Mouse (Mus musculus): Measurements from ENCODE around the gene Tecta. TPM values are rescaled to one million over a fixed set of nuclear protein-coding genes. Genes with fewer than 3 reads are reported as not detected.
A peak's percentile ranks its signal among the peaks of the same experiment; 100 is the strongest.

Tecta gene
- polyA plus RNA-seq, 1 experiment from 2014 or later = 0.28 TPM

- Histone ChIP-seq H3K4me1 (peaks cover 13% of the 10 kb centered on the region), H3K36me3 (ENCODE audit: poor library complexity, severe bottlenecking) (no peaks in the 10 kb centered on the region), H3K27ac (no peak overlapping the region), H3K4me2 (no peak overlapping the region), H3K27me3 (no peaks in the 10 kb centered on the region), H3K9me3 (replicated peaks) (no peaks in the 10 kb centered on the region), H3K9ac (no peak overlapping the region), H3K4me3 (no peak overlapping the region)
- ATAC-seq = no peak
- WGBS = 93% methylated on average over 3 of the region's 3 CpGs
Measured at GRCm38 (mm10) chr9:42334885-42335284, 64.8 kb downstream of the Tecta start.

GRCm38 (mm10) chr9:42332692-42333091 lies 67.0 kb downstream of the Tecta start:
- H3K4me1 ChIP-seq = no peaks in the 10 kb centered on the region
- no peak overlapping the region for H3K9ac ChIP-seq
- H3K4me2 ChIP-seq = no peak overlapping the region
- no peak overlapping the region for H3K4me3 ChIP-seq
- no peak overlapping the region for H3K27ac ChIP-seq
- H3K36me3 ChIP-seq (ENCODE audit: poor library complexity, severe bottlenecking) = no peaks in the 10 kb centered on the region
- no peaks in the 10 kb centered on the region for H3K27me3 ChIP-seq
- WGBS = 73% methylated on average over 12 of the region's 12 CpGs
- H3K9me3 ChIP-seq (replicated peaks) = no peaks in the 10 kb centered on the region
- ATAC-seq = no peak

DNA sequence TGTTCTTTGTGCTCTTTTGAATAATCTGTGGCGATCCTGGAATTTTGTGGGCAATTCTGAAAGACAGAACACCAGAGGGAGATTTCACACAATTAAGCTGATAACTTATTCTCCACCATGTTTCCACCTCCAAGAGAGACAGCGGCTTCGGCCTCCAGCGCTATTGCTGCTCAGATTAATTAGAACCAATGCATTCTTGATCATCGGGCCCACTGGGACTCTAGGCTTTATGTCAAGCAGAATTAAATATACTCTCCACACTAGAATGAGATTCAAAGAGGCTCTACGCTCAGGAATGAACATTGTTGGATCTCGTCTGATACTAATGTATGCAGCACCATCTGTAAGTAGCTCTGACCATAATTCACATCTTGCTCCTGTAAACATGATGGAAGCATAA lies 68.4 kb downstream of the Tecta start:
- Histone ChIP-seq H3K4me1 (no peaks in the 10 kb centered on the region), H3K4me3 (no peak overlapping the region), H3K27ac (no peak overlapping the region), H3K36me3 (ENCODE audit: poor library complexity, severe bottlenecking) (no peaks in the 10 kb centered on the region), H3K27me3 (no peaks in the 10 kb centered on the region), H3K9me3 (replicated peaks) (no peaks in the 10 kb centered on the region), H3K4me2 (no peak overlapping the region), H3K9ac (no peak overlapping the region)
- no peak for ATAC-seq
- WGBS = 83% methylated on average over 7 of the region's 7 CpGs

DNA sequence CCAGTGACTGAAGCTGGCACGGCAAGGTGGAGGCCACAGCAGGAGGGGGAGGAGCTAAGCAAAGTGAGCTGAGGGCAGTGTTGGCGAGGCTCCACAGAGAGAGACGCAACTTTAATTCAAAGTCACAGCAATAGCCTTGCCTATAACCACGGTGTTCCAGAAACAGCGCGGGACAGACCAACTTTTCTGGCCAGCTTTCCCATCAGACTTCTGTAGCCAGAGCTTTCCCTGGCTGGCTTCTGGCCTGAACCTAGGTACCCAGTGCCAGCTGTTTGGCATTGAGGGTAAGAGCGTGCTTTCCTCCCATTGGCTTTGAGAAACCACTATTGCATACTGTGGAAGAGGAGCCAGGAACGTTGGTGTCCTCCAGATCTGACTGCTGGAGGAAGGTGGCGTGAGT lies 70.0 kb downstream of the Tecta start:
- 83% methylated on average over 9 of the region's 9 CpGs for WGBS
- Histone ChIP-seq H3K9ac (no peak overlapping the region), H3K27ac (no peak overlapping the region), H3K4me1 (no peaks in the 10 kb centered on the region), H3K4me2 (no peak overlapping the region), H3K4me3 (no peak overlapping the region), H3K27me3 (peaks cover 7% of the 10 kb centered on the region; the same call in 1 of the 2 replicates), H3K36me3 (ENCODE audit: poor library complexity, severe bottlenecking) (no peaks in the 10 kb centered on the region), H3K9me3 (replicated peaks) (no peaks in the 10 kb centered on the region)
- no peak for ATAC-seq

DNA sequence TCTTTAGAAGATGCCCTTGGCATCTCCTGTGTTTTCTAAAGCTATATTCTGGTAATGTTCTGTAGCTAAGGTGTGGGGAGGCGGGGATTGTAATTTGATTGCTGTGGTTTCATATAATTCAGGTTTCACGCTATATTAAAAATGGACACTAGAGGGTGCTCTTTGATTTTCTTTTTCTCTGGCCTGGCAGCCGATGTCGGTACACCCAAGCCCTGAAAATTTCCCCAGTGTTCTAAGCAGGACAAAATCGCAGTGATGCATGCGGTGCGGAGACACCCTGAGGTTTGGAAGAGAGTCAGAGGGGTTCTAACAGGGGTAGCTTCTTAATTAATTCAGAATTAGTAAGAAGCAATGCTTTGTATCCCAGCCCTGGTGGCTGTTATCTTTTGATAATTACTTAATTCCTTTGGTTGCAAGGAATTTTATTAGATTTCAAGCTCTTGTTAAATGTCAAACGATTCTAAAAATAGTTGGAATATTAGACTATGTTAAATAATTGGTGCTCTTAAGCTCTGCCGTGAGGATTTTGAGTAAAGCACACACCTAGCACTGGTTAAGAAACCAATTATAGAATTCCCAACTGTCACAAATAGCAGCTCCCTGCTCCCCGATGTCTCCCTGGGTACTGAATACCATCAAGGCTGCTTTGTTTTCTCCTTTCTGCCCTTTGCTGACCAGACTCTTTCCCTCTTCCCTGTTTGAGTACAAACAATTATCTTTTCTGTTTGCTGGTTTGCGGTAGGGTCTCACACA lies 72.9 kb downstream of the Tecta start:
- ATAC-seq = peak; percentile 80; the same call in 1 of the 2 replicates
- no peaks in the 10 kb centered on the region for H3K4me1 ChIP-seq
- peaks cover 9% of the 10 kb centered on the region; the same call in 1 of the 2 replicates for H3K27me3 ChIP-seq
- H3K9me3 ChIP-seq (replicated peaks) = no peaks in the 10 kb centered on the region
- no peak overlapping the region for H3K4me3 ChIP-seq
- no peak overlapping the region for H3K27ac ChIP-seq
- 26% methylated on average over 11 of the region's 11 CpGs for WGBS
- no peak overlapping the region for H3K9ac ChIP-seq
- H3K36me3 ChIP-seq (ENCODE audit: poor library complexity, severe bottlenecking) = no peaks in the 10 kb centered on the region
- H3K4me2 ChIP-seq = no peak overlapping the region

- H3K4me1 ChIP-seq = no peaks in the 10 kb centered on the region
- H3K9me3 ChIP-seq (replicated peaks) = 0 out of 2 replicates have a peak, but pooled peaks cover 4% of the 10 kb centered on the region
- no peaks in the 10 kb centered on the region for H3K36me3 ChIP-seq (ENCODE audit: poor library complexity, severe bottlenecking)
- ATAC-seq = no peak
- peaks cover 9% of the 10 kb centered on the region; the same call in 1 of the 2 replicates for H3K27me3 ChIP-seq
- H3K4me2 ChIP-seq = peak overlapping the region; percentile 15
- no peak overlapping the region for H3K9ac ChIP-seq
- WGBS = 56% methylated on average over 29 of the region's 29 CpGs
- H3K27ac ChIP-seq = no peak overlapping the region
- no peak overlapping the region for H3K4me3 ChIP-seq
Measured at GRCm38 (mm10) chr9:42324640-42325394, 74.9 kb downstream of the Tecta start.

DNA sequence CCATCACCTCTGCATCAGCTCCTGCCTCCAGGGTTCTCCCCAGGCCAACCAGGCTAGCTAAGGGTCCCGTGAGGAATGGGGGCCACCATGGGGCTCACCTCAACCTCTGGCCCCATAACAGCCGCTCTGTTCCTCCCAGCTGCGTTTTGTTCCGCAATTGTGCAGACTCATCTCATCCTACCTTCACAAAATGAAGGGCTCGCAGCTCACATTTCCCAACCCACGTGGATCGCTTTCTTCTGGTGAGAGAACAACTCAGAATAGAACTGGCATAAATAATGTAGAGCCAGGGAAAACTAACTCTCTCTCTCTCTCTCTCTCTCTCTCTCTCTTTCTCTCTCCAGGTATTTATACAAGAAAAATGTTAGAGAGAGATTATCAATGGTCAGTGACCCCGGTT lies 76.5 kb downstream of the Tecta start:
- H3K4me1 ChIP-seq = no peaks in the 10 kb centered on the region
- ATAC-seq = no peak
- peaks cover 9% of the 10 kb centered on the region; the same call in 1 of the 2 replicates for H3K27me3 ChIP-seq
- H3K4me3 ChIP-seq = no peak overlapping the region
- no peak overlapping the region for H3K4me2 ChIP-seq
- 90% methylated on average over 8 of the region's 8 CpGs for WGBS
- no peaks in the 10 kb centered on the region for H3K36me3 ChIP-seq (ENCODE audit: poor library complexity, severe bottlenecking)
- 0 out of 2 replicates have a peak, but pooled peaks cover 4% of the 10 kb centered on the region for H3K9me3 ChIP-seq (replicated peaks)
- H3K9ac ChIP-seq = no peak overlapping the region
- no peak overlapping the region for H3K27ac ChIP-seq

GRCm38 (mm10) chr9:42321442-42321841 lies 78.3 kb downstream of the Tecta start:
- Histone ChIP-seq H3K9ac (no peak overlapping the region), H3K4me1 (no peaks in the 10 kb centered on the region), H3K27me3 (peaks cover 9% of the 10 kb centered on the region; the same call in 1 of the 2 replicates), H3K4me2 (no peak overlapping the region), H3K36me3 (ENCODE audit: poor library complexity, severe bottlenecking) (no peaks in the 10 kb centered on the region), H3K9me3 (replicated peaks) (0 out of 2 replicates have a peak, but pooled peaks cover 4% of the 10 kb centered on the region), H3K27ac (no peak overlapping the region), H3K4me3 (no peak overlapping the region)
- 90% methylated on average over 2 of the region's 2 CpGs for WGBS
- no peak for ATAC-seq

GRCm38 (mm10) chr9:42320616-42321015 lies 79.1 kb downstream of the Tecta start:
- H3K9me3 ChIP-seq (replicated peaks) = 0 out of 2 replicates have a peak, but pooled peaks cover 4% of the 10 kb centered on the region
- no peak overlapping the region for H3K9ac ChIP-seq
- H3K4me1 ChIP-seq = 0 out of 2 replicates have a peak, but pooled peaks cover 4% of the 10 kb centered on the region
- WGBS = 92% methylated on average over 7 of the region's 7 CpGs
- peaks cover 9% of the 10 kb centered on the region; the same call in 1 of the 2 replicates for H3K27me3 ChIP-seq
- no peak for ATAC-seq
- H3K4me2 ChIP-seq = no peak overlapping the region
- no peaks in the 10 kb centered on the region for H3K36me3 ChIP-seq (ENCODE audit: poor library complexity, severe bottlenecking)
- no peak overlapping the region for H3K4me3 ChIP-seq
- H3K27ac ChIP-seq = no peak overlapping the region

GRCm38 (mm10) chr9:42318455-42318987 lies 81.2 kb downstream of the Tecta start:
- Histone ChIP-seq H3K27me3 (0 out of 2 replicates have a peak, but pooled peaks cover 2% of the 10 kb centered on the region), H3K27ac (no peak overlapping the region), H3K4me2 (no peak overlapping the region), H3K4me1 (0 out of 2 replicates have a peak, but pooled peaks cover 4% of the 10 kb centered on the region), H3K36me3 (ENCODE audit: poor library complexity, severe bottlenecking) (no peaks in the 10 kb centered on the region), H3K4me3 (no peak overlapping the region), H3K9me3 (replicated peaks) (0 out of 2 replicates have a peak, but pooled peaks cover 4% of the 10 kb centered on the region), H3K9ac (no peak overlapping the region)
- WGBS = 88% methylated on average over 9 of the region's 9 CpGs
- ATAC-seq = no peak

DNA sequence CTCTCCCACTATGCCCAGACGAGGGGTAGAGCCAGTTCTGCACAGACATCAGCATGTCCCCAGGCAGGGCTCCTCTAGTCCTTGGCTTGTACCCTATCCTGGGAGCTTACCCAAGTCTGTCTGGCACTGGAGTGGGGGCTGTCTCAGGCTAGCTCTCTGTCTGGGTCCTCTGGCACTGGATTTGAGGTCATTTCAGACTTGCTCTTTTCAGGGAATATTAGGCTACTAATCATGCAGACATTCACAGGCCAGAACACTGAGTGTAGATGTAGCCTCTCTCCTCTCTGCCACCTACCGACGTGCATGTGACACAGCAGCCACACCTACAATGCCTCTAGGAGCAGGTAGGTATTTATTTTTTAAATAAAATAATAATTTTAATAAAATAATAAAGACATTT lies 82.4 kb downstream of the Tecta start:
- 0 out of 2 replicates have a peak, but pooled peaks cover 4% of the 10 kb centered on the region for H3K9me3 ChIP-seq (replicated peaks)
- no peaks in the 10 kb centered on the region for H3K27me3 ChIP-seq
- H3K36me3 ChIP-seq (ENCODE audit: poor library complexity, severe bottlenecking) = no peaks in the 10 kb centered on the region
- no peak overlapping the region for H3K9ac ChIP-seq
- no peak for ATAC-seq
- WGBS = 56% methylated on average over 3 of the region's 3 CpGs
- H3K4me2 ChIP-seq = no peak overlapping the region
- no peak overlapping the region for H3K4me3 ChIP-seq
- no peak overlapping the region for H3K27ac ChIP-seq
- H3K4me1 ChIP-seq = 0 out of 2 replicates have a peak, but pooled peaks cover 4% of the 10 kb centered on the region

DNA sequence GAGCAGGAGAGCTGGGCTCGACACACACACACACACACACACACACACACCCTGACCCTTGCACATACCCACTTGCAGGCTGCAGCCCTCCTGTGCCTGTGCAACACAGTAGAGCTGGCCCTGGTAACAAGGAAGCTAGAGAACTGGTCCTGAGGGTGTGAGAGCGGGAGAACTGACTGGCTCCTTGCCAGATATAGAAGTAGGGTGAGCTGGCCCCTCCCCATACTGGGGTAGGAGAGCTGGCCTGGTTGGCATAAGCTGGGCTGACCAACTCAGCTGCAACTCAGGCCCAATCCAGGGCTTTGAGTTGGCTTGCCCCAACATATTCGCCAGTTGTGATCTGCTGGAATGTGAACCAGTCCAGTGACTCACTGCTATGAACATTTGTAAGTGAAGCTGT lies 83.9 kb downstream of the Tecta start:
- Histone ChIP-seq H3K27ac (no peak overlapping the region), H3K9ac (no peak overlapping the region), H3K27me3 (no peaks in the 10 kb centered on the region), H3K4me2 (no peak overlapping the region), H3K4me3 (no peak overlapping the region), H3K9me3 (replicated peaks) (0 out of 2 replicates have a peak, but pooled peaks cover 3% of the 10 kb centered on the region), H3K36me3 (ENCODE audit: poor library complexity, severe bottlenecking) (no peaks in the 10 kb centered on the region), H3K4me1 (0 out of 2 replicates have a peak, but pooled peaks cover 4% of the 10 kb centered on the region)
- ATAC-seq = 0 out of 2 replicates have a peak, but pooled peaks have one; percentile 13
- 66% methylated on average over 3 of the region's 3 CpGs for whole genome bisulfite sequencing

All from forebrain, embryonic 13.5 days (tissue).